Mouse (Mus musculus): ENCODE measurements at regions not wholly inside any gene's neighbourhood (a gene's known extent, or its start where the extent isn't known, plus 50 kb on each side); places are given as distances from the start of the nearest gene placed in this dataset.
"Not testable (repeated sequence)": the region's sequence is repeated elsewhere in the genome, so short reads cannot be mapped to it uniquely, and the experiment has no call there.

DNA sequence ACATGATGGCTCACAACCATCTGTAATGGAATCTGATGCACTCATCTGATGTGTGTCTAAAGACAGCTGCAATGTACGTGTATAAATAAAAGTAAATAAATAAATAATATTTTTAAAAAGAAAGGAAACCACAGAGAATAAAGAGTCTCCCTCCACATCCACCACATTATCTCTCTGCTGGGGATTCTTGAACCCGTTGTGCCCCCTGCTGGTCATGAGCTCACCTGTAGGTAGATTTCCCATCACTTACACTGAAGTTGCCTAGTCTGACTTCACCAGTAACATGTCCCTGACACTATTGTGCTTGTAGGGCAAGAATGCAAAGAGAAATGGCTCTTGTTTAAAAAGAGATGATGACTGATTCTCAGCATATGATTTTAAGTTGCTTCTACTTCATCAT, 956.1 kb upstream of the Zfp386 start:
- not testable (repeated sequence) for TF ChIP-seq CTCF, EP300 (IDR thresholded peaks at IDR 0.05; ENCODE audit: low read depth)
